Mouse (Mus musculus) mesoderm, embryonic 11.5 days (tissue): ENCODE measurements around the gene 6720489N17Rik.
"Not testable (repeated sequence)": the region's sequence is repeated elsewhere in the genome, so short reads cannot be mapped to it uniquely, and the experiment has no call there.

Experiments
- DNase-seq: peaks from one replicate; pipeline ENCODE4 v3.0.0-alpha.2; 2012; ENCODE audit warnings: low read depth, low spot score

Gene 6720489N17Rik

GRCm38 (mm10) chr13:62623577-62624276 lies at the start of gene 6720489N17Rik:
Gene 6720489N17Rik, minus strand, starts transcription at chr13:62624182.
- DNase-seq, result peak; percentile 86

GRCm38 (mm10) chr13:62653369-62653743 lies 29.4 kb upstream of the 6720489N17Rik start:
- DNase-seq, result no peak

GRCm38 (mm10) chr13:62652681-62653368 lies 28.8 kb upstream of the 6720489N17Rik start:
- DNase-seq, result peak; percentile 84

GRCm38 (mm10) chr13:62627071-62627470 lies 3.1 kb upstream of the 6720489N17Rik start:
- DNase-seq, result peak; percentile 64

- peak; percentile 2 for DNase-seq
These were observed 289 bp upstream of the 6720489N17Rik start for GRCm38 (mm10) chr13:62624277-62624665.

GRCm38 (mm10) chr13:62617449-62617848 lies 6.5 kb downstream of the 6720489N17Rik start:
- DNase-seq, result not testable (repeated sequence)

- not testable (repeated sequence) for DNase-seq
These were observed 52.9 kb downstream of the 6720489N17Rik start, which contains the start of gene Zfp934 for GRCm38 (mm10) chr13:62571099-62571498. Gene Zfp934, minus strand, starts transcription at chr13:62571199.

GRCm38 (mm10) chr13:62561696-62562095 lies 62.3 kb downstream of the 6720489N17Rik start:
- DNase-seq, result not testable (repeated sequence)

- DNase-seq, result peak; percentile 16
These were observed 65.5 kb downstream of the 6720489N17Rik start, which contains the start of gene Zfp935 for GRCm38 (mm10) chr13:62558189-62559110. Gene Zfp935, minus strand, starts transcription at chr13:62558511.
